Comparison of ENCODE assay signal across 9 mouse cellular contexts in the genomic region with DNA sequence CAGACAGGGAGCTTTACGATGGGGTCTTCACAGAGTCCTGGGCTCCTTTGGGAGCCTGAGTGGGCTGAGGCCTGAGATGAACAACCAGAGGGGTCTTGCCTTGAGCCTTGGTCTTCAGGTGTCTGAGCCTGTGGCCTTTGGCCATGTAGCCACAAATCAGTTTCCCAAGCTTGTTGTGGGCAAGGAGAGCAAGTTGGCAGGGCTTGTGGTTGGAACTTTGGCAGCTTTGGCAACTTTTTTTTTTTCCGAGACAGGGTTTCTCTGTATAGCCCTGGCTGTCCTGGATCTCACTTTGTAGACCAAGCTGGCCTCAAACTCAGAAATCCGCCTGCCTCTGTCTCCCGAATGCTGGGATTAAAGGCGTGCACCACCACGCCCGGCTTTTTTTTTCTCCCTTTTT. TPM values are rescaled to one million over a fixed set of nuclear protein-coding genes. Genes with fewer than 3 reads are reported as not detected.
DNase-seq lines count a peak whose midpoint lies in the region; TF ChIP-seq lines count a peak whose summit lies in the region.
"Not testable (repeated sequence)": the region's sequence is repeated elsewhere in the genome, so short reads cannot be mapped to it uniquely, and the experiment has no call there.
"Had no signal": no experiment of that assay in that cellular context is flagged by ENCODE, and none has a peak within 500 bp of the region (broad histone marks: within the 10 kb centered on the region; RNA-seq: fewer than 3 reads in every experiment).

No protein-coding gene starts in this region.

- not testable (repeated sequence) for H3K9ac ChIP-seq in CH12.LX (ENCODE audit: insufficient read depth, low read depth)

- in situ Hi-C loops in CH12.LX (cut with MboI; ENCODE audit: low pct_ligation_motif_present, low pct_unique_long_range_greater_than_20kb, low sequenced_read_pairs), result not testable (repeated sequence)

- TF ChIP-seq POLR2A in CH12.LX (IDR thresholded peaks at IDR 0.05; ENCODE audit: low read depth, low read length), result not testable (repeated sequence)

- not testable (repeated sequence) for H3K27ac ChIP-seq in CH12.LX (ENCODE audit: insufficient read depth, low read depth)

- DNase-seq in 416B (ENCODE audit: low read depth) (peak; percentile 18), adipocyte (ENCODE audit: low spot score) (peak; percentile 52)
- not testable (repeated sequence) for DNase-seq in CH12.LX (ENCODE audit: extremely low read depth)
- peak; percentile 79 for DNase-seq in heart, adult 11 months

- H3K79me2 ChIP-seq in CH12.LX (replicated peaks; ENCODE audit: control insufficient read depth, extremely low read depth, insufficient read depth, poor library complexity, severe bottlenecking), result not testable (repeated sequence)

- H3K27me3 ChIP-seq in CH12.LX (replicated peaks), result not testable (repeated sequence)

- H3K36me3 ChIP-seq in CH12.LX (replicated peaks in 1 of 2; ENCODE audit: control insufficient read depth in 1 of 2, insufficient read depth in 1 of 2, low read length in 1 of 2), result not testable (repeated sequence)

- H3K4me3 ChIP-seq in CH12.LX (replicated peaks in 1 of 3; ENCODE audit: low read depth in 2 of 3, low read length in 2 of 3, poor library complexity in 1 of 3), result not testable (repeated sequence)

- H3K4me1 ChIP-seq in CH12.LX (ENCODE audit: control insufficient read depth in 1 of 2, insufficient read depth in 2 of 2), result peaks cover 25 to 85% of the 10 kb centered on the region in 2 experiments

- dilution Hi-C loops in CH12.LX (cut with MboI; ENCODE audit: extremely low pct_ligation_motif_present, extremely low pct_unique_long_range_greater_than_20kb, low sequenced_read_pairs), result not testable (repeated sequence)

- not testable (repeated sequence) for H3K4me2 ChIP-seq in CH12.LX (ENCODE audit: insufficient read depth, low read depth, poor library complexity, severe bottlenecking)

- TF ChIP-seq EP300 in CH12.LX (IDR thresholded peaks at IDR 0.05; ENCODE audit: low read length), result not testable (repeated sequence)

- TF ChIP-seq CTCF in CH12.LX (conservative IDR thresholded peaks at IDR 0.05 in 1 of 2, IDR thresholded peaks at IDR 0.05 in 1 of 2; ENCODE audit: low read depth in 2 of 2, low read length in 2 of 2), result not testable (repeated sequence)

- not testable (repeated sequence) for H3K9me3 ChIP-seq in CH12.LX (replicated peaks; ENCODE audit: low read length)

- not testable (repeated sequence) for TF ChIP-seq RAD21 in CH12.LX (IDR thresholded peaks at IDR 0.05; ENCODE audit: low read depth, low read length)

TF ChIP-seq in CH12.LX, 34 proteins besides CTCF, POLR2A, EP300 and RAD21:
- peak; percentile 61 for TF ChIP-seq ZNF384 (IDR thresholded peaks at IDR 0.05; ENCODE audit: low read depth, low read length)

RNA-seq across cellular contexts. Expression of a gene that starts 14.4 kb away (rescaled TPM):
- 27.7 and 30.2 TPM in 2 replicates for total RNA-seq in CH12.LX (2012; rRNA removed)
- total RNA-seq in CH12.LX (2014; rRNA removed), result 75.4 and 93.4 TPM in 2 replicates
- 61.2 and 70.5 TPM in 2 replicates for polyA plus RNA-seq in CH12.LX (2012; ENCODE audit: insufficient read length, low read depth)
- total RNA-seq: adrenal gland, postnatal 36 days; MEL had no signal
- polyA plus RNA-seq: C2C12, G1E, Patski had no signal

RNA-seq across cellular contexts. Expression of a gene that starts 28.6 kb away (rescaled TPM):
- total RNA-seq in CH12.LX (2012; rRNA removed) (41.5 and 42.3 TPM in 2 replicates), CH12.LX (2014; rRNA removed) (66.7 and 71.4 TPM in 2 replicates)
- polyA plus RNA-seq in CH12.LX (2012; ENCODE audit: insufficient read length, low read depth), result 77.1 and 81.2 TPM in 2 replicates
